Mouse (Mus musculus) stomach, postnatal 0 days (tissue): ENCODE measurements around the gene Rngtt. TPM values are rescaled to one million over a fixed set of nuclear protein-coding genes. Genes with fewer than 3 reads are reported as not detected.

Experiments
- ATAC-seq: fragments of 200-750 bp; cut with Nextera tagmentation; 2 replicates; pipeline ENCODE4 v1.8.0; 2017; ENCODE audit not compliant: low FRiP score, low TSS enrichment
- DNase-seq: peaks from one replicate; pipeline ENCODE4 v3.0.0-alpha.2; 2016; ENCODE audit warnings: low spot score
- H3K27ac ChIP-seq: fragments of 300-500 bp; sonication (generic); replicated peaks from 2 replicates; pipeline ENCODE4 v1.5.1; 2014; ENCODE audit warnings: mild to moderate bottlenecking, control low read depth
- H3K27me3 ChIP-seq: fragments of 300-500 bp; sonication (generic); 2 replicates; pipeline ENCODE4 v1.6.1; 2014; ENCODE audit warnings: low read length; ENCODE audit not compliant: control insufficient read depth, insufficient read depth
- H3K36me3 ChIP-seq: fragments of 300-500 bp; sonication (generic); 2 replicates; pipeline ENCODE4 v1.6.1; 2014; ENCODE audit warnings: low read length, mixed read lengths; ENCODE audit not compliant: control insufficient read depth, insufficient read depth
- H3K4me1 ChIP-seq: fragments of 300-500 bp; sonication (generic); replicated peaks from 2 replicates; pipeline ENCODE4 v1.6.1; 2014; ENCODE audit warnings: antibody characterized with exemption; ENCODE audit not compliant: control insufficient read depth, insufficient read depth
- H3K4me2 ChIP-seq: fragments of 300-500 bp; sonication (generic); replicated peaks from 2 replicates; pipeline ENCODE4 v1.6.1; 2014; ENCODE audit warnings: low read depth, mild to moderate bottlenecking, control low read depth, moderate library complexity
- H3K4me3 ChIP-seq: fragments of 300-500 bp; sonication (generic); 2 replicates; pipeline ENCODE4 v1.5.1; 2014; ENCODE audit warnings: low read depth, low read length, control low read depth
- H3K9ac ChIP-seq: fragments of 300-500 bp; sonication (generic); 2 replicates; pipeline ENCODE4 v1.6.1; 2014; ENCODE audit warnings: mild to moderate bottlenecking, low read length, control low read depth, mixed read lengths
- H3K9me3 ChIP-seq: fragments of 300-500 bp; sonication (generic); 2 replicates; pipeline ENCODE4 v1.6.1; 2016; ENCODE audit warnings: low read length; ENCODE audit not compliant: control insufficient read depth
- CTCF ChIP-seq: IDR thresholded peaks from 2 replicates; pipeline ENCODE4 v1.5.1; 2016; ENCODE audit warnings: antibody characterized with exemption, low read depth, mild to moderate bottlenecking, moderate library complexity
- EP300 ChIP-seq: optimal IDR thresholded peaks from 2 replicates; pipeline ENCODE3; 2016; ENCODE audit warnings: antibody characterized with exemption
- WGBS: fragments of 180-500 bp; shearing (Covaris S2); extraction: QIAGEN DNeasy Blood & Tissue Kit; methylation state at CpG from one replicate; pipeline ENCODE4 v1.1.7; 2014; 5-methylcytosine and 5-hydroxymethylcytosine counted together
- polyA plus RNA-seq: library from polyadenylated mRNA; unstranded; fragments of >200 nt; fragmentation: Nextera tagmentation; extraction: Ambion mirVana; gene quantifications from 2 replicates; pipeline ENCODE4 v1.2.1, GENCODE M21; 2015

The Rngtt gene
- polyA plus RNA-seq, 1 experiment from 2014 or later = 9.6 TPM

DNA sequence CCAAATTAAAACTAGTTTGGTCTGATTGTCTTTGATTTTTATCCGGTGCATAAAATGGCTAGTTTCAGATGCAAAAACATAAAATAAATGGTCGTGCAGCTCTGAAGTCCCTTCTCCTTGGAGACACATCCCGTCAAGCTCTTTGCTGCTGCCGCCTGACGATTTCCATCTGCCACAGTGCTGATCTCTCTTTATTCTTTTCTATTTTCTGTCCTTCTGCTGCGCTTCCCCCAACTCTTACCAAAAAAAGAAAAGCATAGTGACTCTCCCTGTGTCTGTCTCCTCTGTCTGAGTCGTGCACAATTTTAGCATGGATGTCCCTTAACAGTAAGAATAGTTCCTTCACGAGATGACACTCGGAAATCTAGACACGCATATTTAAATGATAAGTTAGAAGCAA, 210.8 kb downstream of the Rngtt start:
- Histone ChIP-seq H3K9ac (no peak overlapping the region), H3K4me1 (no peaks in the 10 kb centered on the region), H3K9me3 (no peaks in the 10 kb centered on the region), H3K36me3 (no peaks in the 10 kb centered on the region), H3K27me3 (no peaks in the 10 kb centered on the region), H3K4me2 (no peak overlapping the region), H3K27ac (no peak overlapping the region), H3K4me3 (no peak overlapping the region)
- TF ChIP-seq EP300 (no peak), CTCF (no peak)
- DNase-seq = no peak
- ATAC-seq = no peak
- 62% methylated on average over 10 of the region's 10 CpGs for WGBS

DNA sequence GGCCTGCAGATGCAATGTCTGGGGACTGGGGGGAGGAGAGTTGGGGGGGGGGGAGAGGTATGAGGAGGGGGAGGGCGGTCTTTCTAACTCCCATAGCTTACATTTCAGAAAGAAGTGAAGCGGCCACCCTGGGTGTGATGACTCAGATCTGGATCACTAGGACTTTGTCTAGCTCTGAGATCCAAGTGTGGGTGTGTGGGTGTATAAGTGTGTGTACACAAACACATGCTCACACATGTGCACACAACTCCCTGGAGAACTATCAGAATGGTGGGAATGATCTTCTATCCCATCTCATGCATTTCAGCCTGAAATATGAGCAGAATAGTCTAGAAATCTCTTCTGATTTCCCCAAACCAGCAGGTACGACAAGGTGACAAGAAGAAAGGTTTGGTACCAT, 213.7 kb downstream of the Rngtt start:
- H3K4me3 ChIP-seq = no peak overlapping the region
- no peaks in the 10 kb centered on the region for H3K36me3 ChIP-seq
- H3K9me3 ChIP-seq = no peaks in the 10 kb centered on the region
- TF ChIP-seq EP300 = no peak
- no peak for TF ChIP-seq CTCF
- 83% methylated on average over 3 of the region's 3 CpGs for WGBS
- no peak overlapping the region for H3K4me2 ChIP-seq
- ATAC-seq (no peak), DNase-seq (no peak)
- H3K4me1 ChIP-seq = no peaks in the 10 kb centered on the region
- no peak overlapping the region for H3K9ac ChIP-seq
- H3K27me3 ChIP-seq = no peaks in the 10 kb centered on the region
- H3K27ac ChIP-seq = no peak overlapping the region

DNA sequence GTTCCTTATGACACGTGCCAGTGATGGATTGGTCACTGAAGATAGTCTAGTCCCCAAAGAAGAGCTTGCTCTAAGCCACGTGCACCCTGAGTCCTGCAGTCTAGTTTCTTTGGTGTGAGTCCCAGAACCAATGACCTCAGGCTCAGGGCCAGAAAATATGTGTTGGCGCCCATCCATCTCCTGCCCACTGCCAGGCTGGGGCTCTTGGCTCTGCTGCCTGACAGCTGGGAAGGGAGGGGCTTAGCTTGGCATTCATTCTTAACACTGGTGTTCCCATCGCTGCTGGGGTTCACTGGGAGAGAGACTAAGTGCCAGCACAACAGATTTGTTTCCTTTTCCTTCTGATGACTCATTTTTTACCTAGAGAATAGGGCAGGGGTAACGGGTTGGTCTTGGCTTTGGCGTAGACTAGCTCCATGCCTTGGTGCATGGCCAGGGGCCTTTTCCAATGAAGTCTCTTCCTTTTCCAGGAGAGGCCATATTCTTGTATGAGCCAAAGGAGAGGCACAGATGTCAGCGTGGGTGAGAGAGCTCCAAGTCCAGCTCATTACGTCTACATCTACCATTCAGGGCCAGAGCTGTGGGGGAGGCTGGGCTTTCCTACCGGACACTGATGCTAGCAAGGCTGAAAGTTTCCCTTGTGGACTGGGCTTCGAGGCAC, 214.5 kb downstream of the Rngtt start:
- Histone ChIP-seq H3K36me3 (no peaks in the 10 kb centered on the region), H3K4me1 (no peaks in the 10 kb centered on the region), H3K27ac (no peak overlapping the region), H3K4me3 (no peak overlapping the region), H3K9ac (no peak overlapping the region), H3K9me3 (no peaks in the 10 kb centered on the region), H3K4me2 (no peak overlapping the region), H3K27me3 (no peaks in the 10 kb centered on the region)
- ATAC-seq (no peak), DNase-seq (no peak)
- 76% methylated on average over 10 of the region's 10 CpGs for WGBS
- TF ChIP-seq CTCF (no peak), EP300 (no peak)

DNA sequence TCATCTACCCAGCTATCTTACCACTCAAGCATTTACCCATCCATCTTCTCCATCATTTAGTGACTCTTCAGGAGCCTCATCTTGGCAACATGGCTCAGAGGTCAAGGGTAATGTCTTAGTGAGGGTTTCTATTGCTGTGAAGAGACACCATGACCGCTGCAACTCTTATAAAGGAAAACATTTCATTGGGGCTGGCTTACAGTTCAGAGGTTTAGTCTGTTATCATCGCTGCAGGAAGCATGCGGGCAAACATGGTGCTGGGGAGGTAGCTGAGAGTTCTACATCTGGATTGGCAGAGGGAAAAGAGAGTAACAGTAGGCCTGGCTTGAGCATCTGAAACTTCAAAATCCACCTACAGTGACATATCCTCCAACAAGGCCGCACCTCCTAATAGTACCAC, 215.2 kb downstream of the Rngtt start:
- no peak for ATAC-seq
- no peak overlapping the region for H3K27ac ChIP-seq
- H3K4me1 ChIP-seq = no peaks in the 10 kb centered on the region
- H3K4me3 ChIP-seq = no peak overlapping the region
- H3K4me2 ChIP-seq = no peak overlapping the region
- no peak overlapping the region for H3K9ac ChIP-seq
- H3K9me3 ChIP-seq = no peaks in the 10 kb centered on the region
- no peak for DNase-seq
- H3K27me3 ChIP-seq = no peaks in the 10 kb centered on the region
- TF ChIP-seq EP300 = no peak
- no peak for TF ChIP-seq CTCF
- WGBS = 96% methylated on average over 4 of the region's 4 CpGs
- H3K36me3 ChIP-seq = no peaks in the 10 kb centered on the region

DNA sequence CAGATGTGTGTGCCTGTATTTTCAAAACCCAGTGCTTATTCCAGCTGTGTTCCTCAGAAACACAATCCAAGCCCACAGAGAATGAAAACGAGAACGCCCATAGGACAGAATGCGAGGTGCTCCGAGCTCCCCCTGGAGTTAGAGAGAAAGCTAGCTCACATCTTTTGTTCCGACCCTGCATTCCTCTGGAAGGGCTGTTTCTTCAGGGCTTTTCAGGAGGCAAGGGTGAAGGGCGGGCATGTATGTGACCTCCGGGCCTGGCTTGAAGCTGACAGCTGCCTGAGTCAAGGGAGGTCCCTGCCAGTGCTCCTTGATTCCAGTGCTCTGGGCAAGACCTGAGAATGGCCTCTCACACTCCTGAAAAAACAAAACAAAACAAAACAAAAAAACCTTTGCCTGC, 216.0 kb downstream of the Rngtt start:
- Histone ChIP-seq H3K27me3 (no peaks in the 10 kb centered on the region), H3K9ac (no peak overlapping the region), H3K4me3 (no peak overlapping the region), H3K4me2 (no peak overlapping the region), H3K4me1 (no peaks in the 10 kb centered on the region), H3K27ac (no peak overlapping the region), H3K36me3 (no peaks in the 10 kb centered on the region), H3K9me3 (no peaks in the 10 kb centered on the region)
- TF ChIP-seq EP300 (no peak), CTCF (0 out of 2 replicates have a peak, but pooled peaks have one; percentile 26)
- 50% methylated on average over 7 of the region's 7 CpGs for WGBS
- ATAC-seq (no peak), DNase-seq (no peak)

DNA sequence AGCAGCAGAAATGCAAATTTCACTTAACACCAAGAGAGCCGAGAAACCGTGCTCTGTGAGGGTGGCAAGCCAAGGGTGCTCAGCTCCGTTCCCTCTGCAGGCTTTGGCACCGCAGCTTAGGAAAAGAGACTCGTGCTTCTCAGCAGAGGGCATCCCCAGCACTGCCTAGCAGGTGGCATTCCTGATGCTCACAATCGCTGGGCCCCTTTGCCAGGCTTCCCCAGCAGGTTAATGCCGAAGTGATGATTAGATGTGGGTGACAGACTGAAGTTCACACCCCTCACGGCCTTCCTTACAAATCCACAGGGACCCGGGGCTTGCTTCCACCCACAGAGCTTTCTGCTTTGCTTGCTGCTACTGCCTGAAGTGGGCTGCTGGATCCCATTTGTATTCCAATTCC, 216.6 kb downstream of the Rngtt start:
- WGBS = 33% methylated on average over 9 of the region's 9 CpGs
- no peak overlapping the region for H3K27ac ChIP-seq
- no peak for ATAC-seq
- DNase-seq = no peak
- H3K4me2 ChIP-seq = no peak overlapping the region
- no peak overlapping the region for H3K9ac ChIP-seq
- H3K4me1 ChIP-seq = no peaks in the 10 kb centered on the region
- no peak overlapping the region for H3K4me3 ChIP-seq
- no peaks in the 10 kb centered on the region for H3K27me3 ChIP-seq
- no peaks in the 10 kb centered on the region for H3K9me3 ChIP-seq
- no peaks in the 10 kb centered on the region for H3K36me3 ChIP-seq
- TF ChIP-seq CTCF = no peak
- TF ChIP-seq EP300 = no peak
